Mouse (Mus musculus): Measurements from ENCODE around the gene Fzd7. TPM values are rescaled to one million over a fixed set of nuclear protein-coding genes. Genes with fewer than 3 reads are reported as not detected.

The Fzd7 gene
- total and polyA plus RNA-seq, 2 experiments: 4.5 to 11.7 TPM

DNA sequence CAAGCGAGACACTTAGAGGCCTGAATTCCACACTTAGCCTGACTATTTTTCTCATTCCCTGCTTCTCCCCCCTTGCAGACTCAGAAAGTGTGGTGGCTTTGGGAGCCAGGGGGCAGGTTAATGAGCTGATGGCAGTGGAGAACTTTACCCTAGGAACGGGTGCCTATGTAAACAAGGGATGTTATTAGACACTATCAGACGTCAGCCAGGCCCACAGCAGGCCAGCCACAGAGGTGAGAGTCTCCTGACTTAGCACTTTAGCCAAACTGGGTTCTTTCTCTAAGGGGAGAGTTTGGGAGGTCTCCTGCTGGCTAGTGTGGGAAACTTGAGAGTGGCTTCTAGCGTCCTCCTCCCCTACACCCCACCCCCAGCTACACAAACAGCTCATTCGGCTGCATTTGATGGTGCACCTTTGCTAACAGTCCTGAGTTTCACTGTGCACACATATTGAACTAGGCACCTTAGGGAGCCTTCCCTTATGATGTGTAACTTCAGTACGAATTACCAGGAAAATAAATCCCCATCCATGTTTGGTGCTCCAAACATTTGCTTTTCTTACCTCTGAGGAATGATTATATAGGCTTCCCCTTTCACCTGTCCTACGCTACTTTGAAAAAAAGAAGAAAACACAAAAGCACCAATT is 21.6 kb downstream of the Fzd7 start:
- H3K27me3 ChIP-seq (ENCODE audit: control insufficient read depth, insufficient read depth, low read length): no peaks in the 10 kb centered on the region
- H3K79me2 ChIP-seq (ENCODE audit: control insufficient read depth, insufficient read depth, low read length): no peaks in the 10 kb centered on the region
- peak overlapping the region; percentile 59 for H3K9ac ChIP-seq (ENCODE audit: low read depth, low read length)
- H3K4me3 ChIP-seq (ENCODE audit: insufficient read depth, low read depth, low read length): no peak overlapping the region
- WGBS: 31% methylated on average over 7 of the region's 7 CpGs
- TF ChIP-seq CTCF (IDR thresholded peaks at IDR 0.05; ENCODE audit: low read depth, low read length): 0 out of 2 replicates have a peak, but pooled peaks have one; percentile 6
- 0 out of 2 replicates have a peak, but pooled peaks have one; percentile 12 for TF ChIP-seq POLR2A (IDR thresholded peaks at IDR 0.05; ENCODE audit: extremely low read depth, insufficient read depth, low read length)
- peaks cover 11% of the 10 kb centered on the region for H3K4me1 ChIP-seq (ENCODE audit: control insufficient read depth, insufficient read depth, low read length)
- no peaks in the 10 kb centered on the region for H3K36me3 ChIP-seq (ENCODE audit: control insufficient read depth, insufficient read depth, low read length)
- H3K27ac ChIP-seq (replicated peaks; ENCODE audit: insufficient read depth, low read depth, low read length): peak overlapping the region; percentile 89
- DNase-seq (ENCODE audit: extremely low read depth, low read depth, low spot score): peak; percentile 94

DNA sequence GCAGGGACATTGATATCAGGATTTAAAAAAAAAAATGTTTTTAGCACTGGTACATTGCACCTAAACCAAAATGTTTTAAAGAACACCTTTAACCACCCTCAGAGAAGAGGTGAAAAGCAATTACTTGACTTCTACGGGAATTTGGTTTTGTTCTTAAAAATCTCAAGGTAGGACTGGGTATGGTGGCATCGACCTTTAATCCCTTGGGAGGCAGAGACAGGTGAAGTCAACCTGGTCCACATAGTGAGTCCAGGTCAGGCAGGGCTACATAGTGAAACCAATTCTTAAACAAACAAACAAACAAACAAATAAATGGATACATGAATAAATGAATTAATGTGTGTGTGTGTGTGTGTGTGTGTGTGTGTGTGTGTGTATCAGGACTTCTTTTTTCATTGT is 22.1 kb downstream of the Fzd7 start:
- Histone ChIP-seq H3K79me2 (ENCODE audit: control insufficient read depth, insufficient read depth, low read length) (no peaks in the 10 kb centered on the region), H3K36me3 (ENCODE audit: control insufficient read depth, insufficient read depth, low read length) (no peaks in the 10 kb centered on the region), H3K4me3 (ENCODE audit: insufficient read depth, low read depth, low read length) (no peak overlapping the region), H3K27ac (replicated peaks; ENCODE audit: insufficient read depth, low read depth, low read length) (peak overlapping the region; percentile 89; the same call in 1 of the 2 replicates), H3K4me1 (ENCODE audit: control insufficient read depth, insufficient read depth, low read length) (peaks cover 11% of the 10 kb centered on the region), H3K27me3 (ENCODE audit: control insufficient read depth, insufficient read depth, low read length) (no peaks in the 10 kb centered on the region), H3K9ac (ENCODE audit: low read depth, low read length) (no peak overlapping the region)
- TF ChIP-seq CTCF (IDR thresholded peaks at IDR 0.05; ENCODE audit: low read depth, low read length): no peak
- no peak for TF ChIP-seq POLR2A (IDR thresholded peaks at IDR 0.05; ENCODE audit: extremely low read depth, insufficient read depth, low read length)
- 27% methylated on average over 2 of the region's 2 CpGs for WGBS
- peak; percentile 81 for DNase-seq (ENCODE audit: extremely low read depth, low read depth, low spot score)

- no peaks in the 10 kb centered on the region for H3K27me3 ChIP-seq (ENCODE audit: control insufficient read depth, insufficient read depth, low read length)
- peaks cover 2% of the 10 kb centered on the region for H3K4me1 ChIP-seq (ENCODE audit: control insufficient read depth, insufficient read depth, low read length)
- no peaks in the 10 kb centered on the region for H3K36me3 ChIP-seq (ENCODE audit: control insufficient read depth, insufficient read depth, low read length)
- no peak for TF ChIP-seq POLR2A (IDR thresholded peaks at IDR 0.05; ENCODE audit: extremely low read depth, insufficient read depth, low read length)
- TF ChIP-seq CTCF (IDR thresholded peaks at IDR 0.05; ENCODE audit: low read depth, low read length): no peak
- H3K79me2 ChIP-seq (ENCODE audit: control insufficient read depth, insufficient read depth, low read length): no peaks in the 10 kb centered on the region
- WGBS: 72% methylated on average over 17 of the region's 17 CpGs
- DNase-seq (ENCODE audit: extremely low read depth, low read depth, low spot score): no peak
- no peak overlapping the region for H3K4me3 ChIP-seq (ENCODE audit: insufficient read depth, low read depth, low read length)
- no peak overlapping the region for H3K27ac ChIP-seq (replicated peaks; ENCODE audit: insufficient read depth, low read depth, low read length)
- no peak overlapping the region for H3K9ac ChIP-seq (ENCODE audit: low read depth, low read length)
These were observed 26.4 kb downstream of the Fzd7 start for GRCm38 (mm10) chr1:59508463-59509139.

- Histone ChIP-seq H3K27ac (replicated peaks; ENCODE audit: insufficient read depth, low read depth, low read length) (no peak overlapping the region), H3K4me1 (ENCODE audit: control insufficient read depth, insufficient read depth, low read length) (no peaks in the 10 kb centered on the region), H3K36me3 (ENCODE audit: control insufficient read depth, insufficient read depth, low read length) (no peaks in the 10 kb centered on the region), H3K79me2 (ENCODE audit: control insufficient read depth, insufficient read depth, low read length) (no peaks in the 10 kb centered on the region), H3K27me3 (ENCODE audit: control insufficient read depth, insufficient read depth, low read length) (no peaks in the 10 kb centered on the region), H3K4me3 (ENCODE audit: insufficient read depth, low read depth, low read length) (no peak overlapping the region), H3K9ac (ENCODE audit: low read depth, low read length) (no peak overlapping the region)
- 84% methylated on average over 9 of the region's 9 CpGs for WGBS
- DNase-seq (ENCODE audit: extremely low read depth, low read depth, low spot score): no peak
- TF ChIP-seq CTCF (IDR thresholded peaks at IDR 0.05; ENCODE audit: low read depth, low read length): no peak
- no peak for TF ChIP-seq POLR2A (IDR thresholded peaks at IDR 0.05; ENCODE audit: extremely low read depth, insufficient read depth, low read length)
These were observed 29.5 kb downstream of the Fzd7 start for GRCm38 (mm10) chr1:59511566-59512270.

GRCm38 (mm10) chr1:59516026-59516917 is 34.0 kb downstream of the Fzd7 start, which contains the start of gene Gm973:
Gene Gm973 (plus strand): TSS chr1:59516264.
- DNase-seq (ENCODE audit: extremely low read depth, low read depth, low spot score): no peak
- no peaks in the 10 kb centered on the region for H3K36me3 ChIP-seq (ENCODE audit: control insufficient read depth, insufficient read depth, low read length)
- no peak within 1 kb of the TSS for H3K9ac ChIP-seq (ENCODE audit: low read depth, low read length)
- H3K4me1 ChIP-seq (ENCODE audit: control insufficient read depth, insufficient read depth, low read length): no peaks in the 10 kb centered on the region
- TF ChIP-seq CTCF (IDR thresholded peaks at IDR 0.05; ENCODE audit: low read depth, low read length) (no peak), POLR2A (IDR thresholded peaks at IDR 0.05; ENCODE audit: extremely low read depth, insufficient read depth, low read length) (no peak)
- WGBS: 57% methylated on average over 25 of the region's 25 CpGs
- no peak within 1 kb of the TSS for H3K27ac ChIP-seq (replicated peaks; ENCODE audit: insufficient read depth, low read depth, low read length)
- H3K4me3 ChIP-seq (ENCODE audit: insufficient read depth, low read depth, low read length): no peak within 1 kb of the TSS
- H3K27me3 ChIP-seq (ENCODE audit: control insufficient read depth, insufficient read depth, low read length): no peaks in the 10 kb centered on the region
- no peaks in the 10 kb centered on the region for H3K79me2 ChIP-seq (ENCODE audit: control insufficient read depth, insufficient read depth, low read length)

All from liver, adult 2 months (tissue).